Mouse (Mus musculus): ENCODE results near the gene Trp53.
A peak's percentile ranks its signal among the peaks of the same experiment; 100 is the strongest.

Trp53 gene

DNA sequence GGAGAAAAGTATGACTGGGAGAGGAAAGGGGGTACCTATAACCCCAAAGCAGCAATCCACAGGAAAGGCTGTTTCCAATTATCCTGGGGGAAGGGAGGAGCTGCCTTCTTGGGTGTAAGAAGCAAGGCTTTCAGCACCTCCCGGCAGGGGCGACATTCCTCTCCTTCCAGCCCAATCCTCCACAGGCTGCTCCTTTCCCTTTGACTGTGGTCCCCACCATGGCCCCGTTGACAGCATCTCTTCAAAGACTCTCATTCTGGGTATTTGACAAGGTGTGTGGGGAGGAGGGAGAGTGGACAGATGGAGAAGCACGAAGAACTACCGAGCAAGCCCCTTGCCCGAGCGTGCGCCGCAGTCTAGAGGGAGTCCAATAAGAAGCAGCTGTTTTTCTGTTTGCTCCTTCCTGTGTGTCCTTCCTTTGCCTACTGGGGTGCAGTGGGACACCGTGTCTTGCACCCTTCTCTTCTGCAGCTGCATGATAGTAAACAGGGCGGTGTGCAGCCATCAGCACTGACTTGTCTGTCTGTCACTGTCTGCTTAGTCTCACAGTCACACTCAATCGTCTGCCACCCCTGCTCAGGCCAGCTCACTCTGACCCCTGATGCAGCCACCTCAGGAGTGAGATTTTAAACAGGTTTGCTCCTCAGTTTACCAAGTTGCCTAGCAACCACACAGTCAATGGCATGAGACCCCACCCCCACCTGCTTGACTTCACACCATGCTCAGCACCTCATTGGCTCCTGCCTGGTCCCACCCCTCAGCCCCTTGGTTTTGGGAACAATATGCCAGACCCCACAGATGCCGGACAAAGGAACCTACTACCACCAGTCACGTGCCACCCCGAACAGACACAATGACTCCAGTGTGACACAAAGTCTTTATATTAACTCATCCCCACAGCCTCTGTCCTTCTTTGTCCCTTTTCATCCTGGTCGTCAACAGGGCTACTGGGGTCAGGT is 19.0 kb upstream of the Trp53 start:
- no peak for DNase-seq (ENCODE audit: low spot score)

GRCm38 (mm10) chr11:69563373-69563772 is 16.8 kb upstream of the Trp53 start:
- no peak for DNase-seq (ENCODE audit: low spot score)

- no peak for DNase-seq (ENCODE audit: low spot score)
These were observed 15.8 kb upstream of the Trp53 start for GRCm38 (mm10) chr11:69564391-69564790.

GRCm38 (mm10) chr11:69565131-69565530 is 15.0 kb upstream of the Trp53 start:
- no peak for DNase-seq (ENCODE audit: low spot score)

- DNase-seq (ENCODE audit: low spot score) = no peak
These were observed 4.9 kb upstream of the Trp53 start for GRCm38 (mm10) chr11:69575220-69575619.

DNA sequence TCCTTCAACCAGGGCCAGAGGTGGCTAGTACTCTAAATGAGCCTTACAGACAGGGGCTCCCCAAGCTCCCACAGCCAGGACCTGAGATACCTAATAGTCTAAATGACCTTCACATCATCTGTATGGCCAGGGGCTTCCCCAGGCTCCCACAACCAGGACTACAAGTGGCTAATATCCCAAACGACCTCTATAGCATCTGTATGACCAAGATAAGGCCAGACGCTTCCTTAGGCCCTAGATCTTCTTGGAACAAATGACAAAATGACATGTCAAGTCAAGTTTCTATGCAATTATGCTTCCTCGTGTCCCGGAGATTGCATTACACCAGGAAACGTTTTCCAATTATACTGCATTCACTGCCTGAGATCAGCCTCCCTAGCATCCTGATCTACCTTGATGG is 3.9 kb upstream of the Trp53 start:
- no peak for DNase-seq (ENCODE audit: low spot score)

- no peak for DNase-seq (ENCODE audit: low spot score)
These were observed 1.9 kb upstream of the Trp53 start for GRCm38 (mm10) chr11:69578301-69578700.

GRCm38 (mm10) chr11:69579128-69580017 is 786 bp upstream of the Trp53 start:
- peak; percentile 97 for DNase-seq (ENCODE audit: low spot score)

- no peak for DNase-seq (ENCODE audit: low spot score)
These were observed 500 bp downstream of the Trp53 start for GRCm38 (mm10) chr11:69580572-69581146.

- DNase-seq (ENCODE audit: low spot score) = peak; percentile 90
These were observed 1.1 kb downstream of the Trp53 start for GRCm38 (mm10) chr11:69581147-69581688.

GRCm38 (mm10) chr11:69581814-69582213 is 1.7 kb downstream of the Trp53 start:
- no peak for DNase-seq (ENCODE audit: low spot score)

DNA sequence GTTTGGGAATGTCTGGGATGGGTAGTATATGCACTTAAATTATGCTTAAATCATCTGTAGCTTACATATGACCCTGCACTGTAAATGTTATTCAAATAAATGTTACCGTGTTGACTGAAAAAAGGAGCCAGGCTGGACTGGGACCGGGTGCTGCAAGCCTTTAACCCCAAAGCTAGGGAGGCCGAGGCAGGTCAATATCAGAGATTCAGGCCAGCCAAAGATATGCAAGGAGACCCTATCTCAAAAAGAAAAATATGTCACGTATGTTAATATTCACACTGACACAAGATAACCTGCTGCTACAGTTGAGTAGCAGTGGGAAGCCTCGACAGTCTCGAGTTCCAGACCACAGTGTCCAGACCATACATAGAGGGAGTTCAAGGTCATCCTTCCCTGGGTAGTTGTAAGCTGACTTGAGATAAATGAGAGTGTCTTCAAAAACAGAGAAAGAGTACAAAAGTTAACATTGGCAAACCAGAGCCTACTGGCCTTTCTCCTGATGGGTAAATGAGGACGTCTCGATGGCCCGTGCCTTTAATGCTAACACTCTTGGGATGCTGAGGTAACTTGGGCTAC is 2.2 kb downstream of the Trp53 start:
- DNase-seq (ENCODE audit: low spot score) = no peak

- no peak for DNase-seq (ENCODE audit: low spot score)
These were observed 3.8 kb downstream of the Trp53 start for GRCm38 (mm10) chr11:69584008-69584407.

DNA sequence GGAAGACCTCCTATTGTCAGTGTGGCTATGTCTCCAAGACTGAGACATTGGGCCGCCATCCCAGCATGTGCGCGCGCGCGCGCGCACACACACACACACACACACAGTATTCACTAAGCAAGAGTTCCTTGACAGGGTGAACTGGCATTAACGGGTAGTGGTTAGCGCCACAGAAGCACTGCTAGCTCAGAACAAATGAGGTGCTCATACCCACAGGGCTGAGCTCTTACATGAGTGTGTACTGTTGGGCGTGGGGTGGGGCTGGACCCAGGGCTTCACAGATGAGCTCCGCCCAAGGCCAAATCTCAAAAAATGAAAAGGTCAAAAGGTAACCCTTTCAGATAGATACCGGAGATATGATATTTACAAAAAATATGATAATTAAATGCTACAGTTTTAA is 4.8 kb downstream of the Trp53 start:
- no peak for DNase-seq (ENCODE audit: low spot score)

- DNase-seq (ENCODE audit: low spot score) = no peak
These were observed 5.7 kb downstream of the Trp53 start for GRCm38 (mm10) chr11:69585718-69586325.

- no peak for DNase-seq (ENCODE audit: low spot score)
These were observed 9.2 kb downstream of the Trp53 start for GRCm38 (mm10) chr11:69589207-69589834.

DNA sequence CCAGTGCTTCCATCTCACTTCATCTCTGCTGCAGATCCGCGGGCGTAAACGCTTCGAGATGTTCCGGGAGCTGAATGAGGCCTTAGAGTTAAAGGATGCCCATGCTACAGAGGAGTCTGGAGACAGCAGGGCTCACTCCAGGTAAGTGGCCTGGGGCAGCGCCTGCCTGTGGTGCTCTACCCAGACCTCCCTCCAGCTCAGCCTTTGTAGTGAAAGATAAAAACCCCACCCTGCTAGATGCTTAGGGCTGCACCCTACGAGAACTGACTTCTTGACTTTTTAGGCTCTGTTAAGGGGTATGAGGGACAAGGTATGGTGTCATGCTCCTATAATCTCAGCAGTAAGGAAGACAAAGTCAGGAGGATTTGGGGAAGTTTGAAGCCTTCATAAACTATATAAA is 10.5 kb downstream of the Trp53 start:
- DNase-seq (ENCODE audit: low spot score) = no peak

DNA sequence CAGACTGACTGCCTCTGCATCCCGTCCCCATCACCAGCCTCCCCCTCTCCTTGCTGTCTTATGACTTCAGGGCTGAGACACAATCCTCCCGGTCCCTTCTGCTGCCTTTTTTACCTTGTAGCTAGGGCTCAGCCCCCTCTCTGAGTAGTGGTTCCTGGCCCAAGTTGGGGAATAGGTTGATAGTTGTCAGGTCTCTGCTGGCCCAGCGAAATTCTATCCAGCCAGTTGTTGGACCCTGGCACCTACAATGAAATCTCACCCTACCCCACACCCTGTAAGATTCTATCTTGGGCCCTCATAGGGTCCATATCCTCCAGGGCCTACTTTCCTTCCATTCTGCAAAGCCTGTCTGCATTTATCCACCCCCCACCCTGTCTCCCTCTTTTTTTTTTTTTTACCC is 11.3 kb downstream of the Trp53 start:
- DNase-seq (ENCODE audit: low spot score) = no peak

- DNase-seq (ENCODE audit: low spot score) = no peak
These were observed 11.9 kb downstream of the Trp53 start for GRCm38 (mm10) chr11:69591899-69592637.

- DNase-seq (ENCODE audit: low spot score) = no peak
These were observed 12.6 kb downstream of the Trp53 start for GRCm38 (mm10) chr11:69592799-69593198.

Measured in testis, postnatal 14 days (tissue).